Mouse (Mus musculus): ENCODE results near the gene Bbx. TPM values are rescaled to one million over a fixed set of nuclear protein-coding genes. Genes with fewer than 3 reads are reported as not detected.

The Bbx gene
- total and polyA plus RNA-seq, 3 experiments: 20.6 to 26.2 (median 21.6) TPM

- Histone ChIP-seq H3K4me1 (ENCODE audit: control insufficient read depth in 1 of 2, insufficient read depth in 2 of 2) (peaks cover 0 to 10% of the 10 kb centered on the region in 2 experiments; a peak in 2 of 4 replicates), H3K4me3 (replicated peaks in 1 of 3; ENCODE audit: low read depth in 2 of 3, low read length in 2 of 3, poor library complexity in 1 of 3) (no peak overlapping the region), H3K9ac (ENCODE audit: insufficient read depth, low read depth) (no peak overlapping the region), H3K9me3 (replicated peaks; ENCODE audit: low read length) (no peaks in the 10 kb centered on the region), H3K4me2 (ENCODE audit: insufficient read depth, low read depth, poor library complexity, severe bottlenecking) (no peak overlapping the region), H3K79me2 (replicated peaks; ENCODE audit: control insufficient read depth, extremely low read depth, insufficient read depth, poor library complexity, severe bottlenecking) (no peaks in the 10 kb centered on the region), H3K27ac (ENCODE audit: insufficient read depth, low read depth) (no peak overlapping the region), H3K27me3 (replicated peaks) (no peaks in the 10 kb centered on the region), H3K36me3 (replicated peaks in 1 of 2; ENCODE audit: control insufficient read depth in 1 of 2, insufficient read depth in 1 of 2, low read length in 1 of 2) (peaks cover 0 to 37% of the 10 kb centered on the region in 2 experiments)
- TF ChIP-seq IRF4 (IDR thresholded peaks at IDR 0.05; ENCODE audit: low read depth, low read length): no peak
- no peak for TF ChIP-seq MAFK (IDR thresholded peaks at IDR 0.05; ENCODE audit: insufficient replicate concordance, low read length)
- TF ChIP-seq SIN3A (IDR thresholded peaks at IDR 0.05; ENCODE audit: low read length): no peak
- peak; percentile 79 for TF ChIP-seq RAD21 (IDR thresholded peaks at IDR 0.05; ENCODE audit: low read depth, low read length)
- no peak for TF ChIP-seq JUN (IDR thresholded peaks at IDR 0.05; ENCODE audit: insufficient read depth, low read depth, low read length)
- TF ChIP-seq CTCF (conservative IDR thresholded peaks at IDR 0.05 in 1 of 2, IDR thresholded peaks at IDR 0.05 in 1 of 2; ENCODE audit: low read depth in 2 of 2, low read length in 2 of 2): peak in 1 of 2 experiments; percentile 76; a peak in 3 of 4 replicates
- no peak for TF ChIP-seq KAT2A (IDR thresholded peaks at IDR 0.05; ENCODE audit: insufficient replicate concordance, low read length)
- peak; percentile 59 for TF ChIP-seq SMC3 (IDR thresholded peaks at IDR 0.05; ENCODE audit: low read depth, low read length)
- in situ Hi-C loops (cut with MboI; ENCODE audit: low pct_ligation_motif_present, low pct_unique_long_range_greater_than_20kb, low sequenced_read_pairs) (no loop called here), dilution Hi-C loops (cut with MboI; ENCODE audit: extremely low pct_ligation_motif_present, extremely low pct_unique_long_range_greater_than_20kb, low sequenced_read_pairs) (no loop called here)
- no peak for DNase-seq (ENCODE audit: extremely low read depth)
These were observed 125.5 kb downstream of the Bbx start for GRCm38 (mm10) chr16:50306727-50307126.

- no peaks in the 10 kb centered on the region for H3K9me3 ChIP-seq (replicated peaks; ENCODE audit: low read length)
- H3K27ac ChIP-seq (ENCODE audit: insufficient read depth, low read depth): no peak overlapping the region
- H3K9ac ChIP-seq (ENCODE audit: insufficient read depth, low read depth): no peak overlapping the region
- H3K4me1 ChIP-seq (ENCODE audit: control insufficient read depth in 1 of 2, insufficient read depth in 2 of 2): peaks cover 2 to 18% of the 10 kb centered on the region in 2 experiments; a peak in 3 of 4 replicates
- no peak overlapping the region for H3K4me2 ChIP-seq (ENCODE audit: insufficient read depth, low read depth, poor library complexity, severe bottlenecking)
- TF ChIP-seq PAX5 (IDR thresholded peaks at IDR 0.05; ENCODE audit: low read length): no peak
- TF ChIP-seq MAFK (IDR thresholded peaks at IDR 0.05; ENCODE audit: insufficient replicate concordance, low read length): no peak
- TF ChIP-seq NELFE (IDR thresholded peaks at IDR 0.05; ENCODE audit: low read depth, low read length): no peak
- no peak for TF ChIP-seq UBTF (IDR thresholded peaks at IDR 0.05; ENCODE audit: low read depth, low read length)
- TF ChIP-seq RAD21 (IDR thresholded peaks at IDR 0.05; ENCODE audit: low read depth, low read length): no peak
- TF ChIP-seq ZC3H11A (IDR thresholded peaks at IDR 0.05; ENCODE audit: low read depth, low read length): no peak
- no peak for TF ChIP-seq SIN3A (IDR thresholded peaks at IDR 0.05; ENCODE audit: low read length)
- TF ChIP-seq MYC (IDR thresholded peaks at IDR 0.05; ENCODE audit: low read depth, low read length): no peak
- no peak for TF ChIP-seq TCF12 (IDR thresholded peaks at IDR 0.05; ENCODE audit: low read depth, low read length)
- in situ Hi-C loops (cut with MboI; ENCODE audit: low pct_ligation_motif_present, low pct_unique_long_range_greater_than_20kb, low sequenced_read_pairs) (no loop called here), dilution Hi-C loops (cut with MboI; ENCODE audit: extremely low pct_ligation_motif_present, extremely low pct_unique_long_range_greater_than_20kb, low sequenced_read_pairs) (no loop called here)
- H3K36me3 ChIP-seq (replicated peaks in 1 of 2; ENCODE audit: control insufficient read depth in 1 of 2, insufficient read depth in 1 of 2, low read length in 1 of 2): peaks cover 0 to 31% of the 10 kb centered on the region in 2 experiments
- H3K4me3 ChIP-seq (replicated peaks in 1 of 3; ENCODE audit: low read depth in 2 of 3, low read length in 2 of 3, poor library complexity in 1 of 3): no peak overlapping the region
- H3K79me2 ChIP-seq (replicated peaks; ENCODE audit: control insufficient read depth, extremely low read depth, insufficient read depth, poor library complexity, severe bottlenecking): no peaks in the 10 kb centered on the region
- DNase-seq (ENCODE audit: extremely low read depth): no peak
- no peaks in the 10 kb centered on the region for H3K27me3 ChIP-seq (replicated peaks)
These were observed 127.0 kb downstream of the Bbx start for GRCm38 (mm10) chr16:50305156-50305555.
